Mouse (Mus musculus): ENCODE data around the gene Bpifa1. TPM values are rescaled to one million over a fixed set of nuclear protein-coding genes. Genes with fewer than 3 reads are reported as not detected.

Gene Bpifa1
- polyA plus RNA-seq, 2 experiments from 2014 or later: not detected

Other genes starting within 250 kb of the Bpifa1 start
- gene Bpifb6, start 242.5 kb upstream of the Bpifa1 start, polyA plus RNA-seq (2017; shearing (Covaris generic)): not detected
- not detected for gene Bpifb3, start 224.7 kb upstream of the Bpifa1 start, polyA plus RNA-seq (2017; shearing (Covaris generic))
- not detected for gene Bpifb4, start 204.7 kb upstream of the Bpifa1 start, polyA plus RNA-seq (2017; shearing (Covaris generic))
- not detected for gene Bpifa6, start 167.9 kb upstream of the Bpifa1 start, polyA plus RNA-seq (2017; shearing (Covaris generic))
- gene Bpifa2, start 134.6 kb upstream of the Bpifa1 start, polyA plus RNA-seq (2017; shearing (Covaris generic)): not detected
- not detected for gene Bpifa3, start 12.5 kb upstream of the Bpifa1 start, polyA plus RNA-seq (2017; shearing (Covaris generic))
- gene Bpifa5, start 19.7 kb downstream of the Bpifa1 start, polyA plus RNA-seq (2017; shearing (Covaris generic)): not detected
- gene Bpifb1, start 47.9 kb downstream of the Bpifa1 start, polyA plus RNA-seq (2017; shearing (Covaris generic)): not detected
- not detected for gene Bpifb5, start 80.9 kb downstream of the Bpifa1 start, polyA plus RNA-seq (2017; shearing (Covaris generic))
- not detected for gene Bpifb9a, start 115.0 kb downstream of the Bpifa1 start, polyA plus RNA-seq (2017; shearing (Covaris generic))
- not detected for gene Bpifb9b, start 164.3 kb downstream of the Bpifa1 start, polyA plus RNA-seq (2017; shearing (Covaris generic))
- gene Cdk5rap1, start 230.1 kb downstream of the Bpifa1 start, polyA plus RNA-seq (2017; shearing (Covaris generic)): 10 to 100 TPM; 24.4 to 38.9 TPM

All from CD4-positive, CD25-positive, alpha-beta regulatory T cell, adult 4 months (primary cell).